ENCODE assay signal across 21 mouse cellular contexts in the genomic region with DNA sequence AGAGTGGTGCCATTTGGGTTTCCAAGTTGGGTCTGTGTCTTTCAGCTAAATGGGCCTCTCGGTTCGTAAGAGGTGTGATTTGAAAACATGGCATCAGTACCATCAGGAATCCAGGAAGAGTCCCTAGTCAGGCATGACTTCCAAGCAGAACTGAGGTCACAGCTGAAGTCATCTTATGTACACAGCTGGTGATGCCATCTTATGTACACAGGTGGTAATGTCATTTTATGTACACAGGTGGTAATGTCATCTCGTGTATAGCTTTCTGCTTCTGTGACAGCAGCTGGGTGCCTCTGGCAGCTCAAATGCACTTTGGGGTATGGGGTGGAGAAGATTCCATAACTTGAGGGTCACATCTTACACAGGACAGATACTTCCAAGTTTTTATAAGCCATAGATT.
DNase-seq lines count a peak whose midpoint lies in the region; ATAC-seq and TF ChIP-seq lines count a peak whose summit lies in the region.
"Had no signal": no experiment of that assay in that cellular context is flagged by ENCODE, and none has a peak within 500 bp of the region (broad histone marks: within the 10 kb centered on the region; RNA-seq: fewer than 3 reads in every experiment).

No protein-coding gene starts in this region.

- no peak for TF ChIP-seq EP300 in stomach, postnatal 0 days (optimal IDR thresholded peaks at IDR 0.05)
- no peak for TF ChIP-seq EP300 in lung, postnatal 0 days (IDR thresholded peaks at IDR 0.05)

- no peak overlapping the region for H3K27ac ChIP-seq in stomach, postnatal 0 days (replicated peaks)
- no peak overlapping the region for H3K27ac ChIP-seq in lung, postnatal 0 days (ENCODE audit: low read length)
- H3K27ac ChIP-seq: embryonic facial prominence, embryonic 13.5 days; embryonic facial prominence, embryonic 15.5 days; forebrain, embryonic 10.5 days; forebrain, embryonic 12.5 days had no signal

- H3K9ac ChIP-seq in stomach, postnatal 0 days (ENCODE audit: low read length) = no peak overlapping the region
- H3K9ac ChIP-seq in lung, postnatal 0 days (replicated peaks; ENCODE audit: low read depth) = no peak overlapping the region
- H3K9ac ChIP-seq: embryonic facial prominence, embryonic 13.5 days; embryonic facial prominence, embryonic 15.5 days; forebrain, embryonic 12.5 days had no signal

- ATAC-seq in stomach, postnatal 0 days (ENCODE audit: low FRiP score, low TSS enrichment) = 0 out of 2 replicates have a peak, but pooled peaks have one; percentile 63
- ATAC-seq in lung, postnatal 0 days = no peak
- ATAC-seq: forebrain, embryonic 14.5 days; forebrain, embryonic 16.5 days had no signal

- H3K4me2 ChIP-seq in stomach, postnatal 0 days (replicated peaks; ENCODE audit: low read depth) = no peak overlapping the region
- no peak overlapping the region for H3K4me2 ChIP-seq in lung, postnatal 0 days (replicated peaks; ENCODE audit: low read depth, low read length)
- H3K4me2 ChIP-seq: embryonic facial prominence, embryonic 13.5 days; embryonic facial prominence, embryonic 15.5 days; forebrain, embryonic 12.5 days had no signal

- no peaks in the 10 kb centered on the region for H3K9me3 ChIP-seq in stomach, postnatal 0 days (ENCODE audit: control insufficient read depth, low read length)
- no peaks in the 10 kb centered on the region for H3K9me3 ChIP-seq in lung, postnatal 0 days (ENCODE audit: low read length)
- H3K9me3 ChIP-seq: embryonic facial prominence, embryonic 13.5 days; embryonic facial prominence, embryonic 15.5 days; forebrain, embryonic 10.5 days; forebrain, embryonic 12.5 days had no signal

- no peaks in the 10 kb centered on the region for H3K27me3 ChIP-seq in stomach, postnatal 0 days (ENCODE audit: control insufficient read depth, insufficient read depth, low read length)
- no peaks in the 10 kb centered on the region for H3K27me3 ChIP-seq in lung, postnatal 0 days (replicated peaks; ENCODE audit: insufficient read depth, low read length)
- H3K27me3 ChIP-seq: embryonic facial prominence, embryonic 13.5 days; embryonic facial prominence, embryonic 15.5 days; forebrain, embryonic 12.5 days had no signal

- no peak overlapping the region for H3K4me3 ChIP-seq in stomach, postnatal 0 days (ENCODE audit: low read depth, low read length)
- no peak overlapping the region for H3K4me3 ChIP-seq in lung, postnatal 0 days (ENCODE audit: low read depth, low read length)
- H3K4me3 ChIP-seq: embryonic facial prominence, embryonic 13.5 days; embryonic facial prominence, embryonic 15.5 days; erythroblast, embryonic 14.5 days; forebrain, embryonic 10.5 days; forebrain, embryonic 12.5 days had no signal

- no peaks in the 10 kb centered on the region for H3K36me3 ChIP-seq in stomach, postnatal 0 days (ENCODE audit: control insufficient read depth, insufficient read depth, low read length)
- no peaks in the 10 kb centered on the region for H3K36me3 ChIP-seq in lung, postnatal 0 days (ENCODE audit: insufficient read depth, low read length)
- H3K36me3 ChIP-seq: embryonic facial prominence, embryonic 13.5 days; embryonic facial prominence, embryonic 15.5 days; forebrain, embryonic 10.5 days; forebrain, embryonic 12.5 days had no signal

- WGBS in stomach, postnatal 0 days = 57% methylated on average over 3 of the region's 3 CpGs
- WGBS in lung, postnatal 0 days = 71% methylated on average over 3 of the region's 3 CpGs

- no peaks in the 10 kb centered on the region for H3K4me1 ChIP-seq in stomach, postnatal 0 days (replicated peaks; ENCODE audit: control insufficient read depth, insufficient read depth)
- no peaks in the 10 kb centered on the region for H3K4me1 ChIP-seq in lung, postnatal 0 days (ENCODE audit: insufficient read depth, low read depth, low read length)
- H3K4me1 ChIP-seq: embryonic facial prominence, embryonic 13.5 days; forebrain, embryonic 12.5 days had no signal

- no peak for TF ChIP-seq CTCF in stomach, postnatal 0 days (IDR thresholded peaks at IDR 0.05; ENCODE audit: low read depth)
- TF ChIP-seq CTCF in lung, postnatal 0 days (IDR thresholded peaks at IDR 0.05) = no peak

- peak; percentile 69 for DNase-seq in heart, adult 11 months
- no peak for DNase-seq in heart, adult 8-10 months (ENCODE audit: low spot score)
- peak; percentile 19 for DNase-seq in mesoderm, embryonic 11.5 days (ENCODE audit: low read depth, low spot score)
- DNase-seq in stomach, postnatal 0 days (ENCODE audit: low spot score) = no peak
- no peak for DNase-seq in lung, postnatal 0 days (ENCODE audit: low spot score)
- DNase-seq: adrenal gland, adult 2 months; adrenal gland, postnatal 10 days; adrenal gland, postnatal 25 days; cerebellum, adult 11 months; cerebellum, adult 18-20 months; cerebellum, adult 8-10 months; cerebellum, adult 9-11 months; cerebellum, postnatal 14 days; cerebellum, postnatal 36 days had no signal

Comparison
In these comparisons a context has a peak if more than half of its experiments do, and no peak if none do; other contexts are left out.
1. DNase-seq: peak in heart, adult 11 months (single experiment) and mesoderm, embryonic 11.5 days (single experiment); none in heart, adult 8-10 months (single experiment), stomach, postnatal 0 days (single experiment) and lung, postnatal 0 days (single experiment).